Mouse (Mus musculus) liver, embryonic 14.5 days (tissue): ENCODE data around the gene Pam. TPM values are rescaled to one million over a fixed set of nuclear protein-coding genes. Genes with fewer than 3 reads are reported as not detected.

ENCODE experiments used
- ATAC-seq: fragments of 200-750 bp; cut with Nextera tagmentation; 2 replicates; pipeline ENCODE4 v1.8.0; 2017; ENCODE audit warnings: moderate number of reproducible peaks, mild to moderate bottlenecking, moderate library complexity; ENCODE audit not compliant: insufficient read depth
- DNase-seq, 3 experiments: peaks; one replicate each; pipeline ENCODE4 v3.0.0-alpha.2; 2012 to 2013; ENCODE audit warnings: low read depth in 3 of 3, low spot score in 3 of 3
- H3K27ac ChIP-seq: fragments of 300-500 bp; sonication (generic); 2 replicates; pipeline ENCODE4 v1.5.1; 2014; ENCODE audit warnings: moderate library complexity, mild to moderate bottlenecking, control low read depth, inconsistent platforms
- H3K27me3 ChIP-seq: fragments of 300-500 bp; sonication (generic); 2 replicates; pipeline ENCODE4 v1.6.1; 2014; ENCODE audit warnings: mild to moderate bottlenecking, low read length, moderate library complexity; ENCODE audit not compliant: control insufficient read depth, insufficient read depth
- H3K36me3 ChIP-seq: fragments of 300-500 bp; sonication (generic); replicated peaks from 2 replicates; pipeline ENCODE4 v1.6.1; 2014; ENCODE audit warnings: low read depth; ENCODE audit not compliant: control insufficient read depth, insufficient read depth
- H3K4me1 ChIP-seq, 2 experiments: fragments of 200-500 bp in 1 of 2; fragments of 300-500 bp in 1 of 2; sonication (generic) in 1 of 2; replicated peaks; 2 replicates each; pipeline ENCODE4 v1.6.1; 2012 to 2014; ENCODE audit warnings: antibody characterized with exemption in 1 of 2, inconsistent platforms in 1 of 2, low read length in 1 of 2; ENCODE audit not compliant: control insufficient read depth in 2 of 2, insufficient read depth in 2 of 2
- H3K4me2 ChIP-seq: fragments of 300-500 bp; sonication (generic); 2 replicates; pipeline ENCODE4 v1.6.1; 2014; ENCODE audit warnings: low read depth, mild to moderate bottlenecking, control low read depth, moderate library complexity
- H3K4me3 ChIP-seq, 2 experiments: fragments of 200-500 bp in 1 of 2; fragments of 300-500 bp in 1 of 2; sonication (generic) in 1 of 2; 2 replicates each; pipeline ENCODE4 v1.5.1; 2012 to 2014; ENCODE audit warnings: low read depth in 2 of 2, low read length in 2 of 2, mild to moderate bottlenecking in 2 of 2, control low read depth in 1 of 2, inconsistent platforms in 1 of 2, moderate library complexity in 1 of 2; ENCODE audit not compliant: insufficient read depth in 1 of 2
- H3K9ac ChIP-seq: fragments of 300-500 bp; sonication (generic); replicated peaks from 2 replicates; pipeline ENCODE4 v1.6.1; 2014; ENCODE audit warnings: mild to moderate bottlenecking, control low read depth, moderate library complexity
- H3K9me3 ChIP-seq: fragments of 300-500 bp; sonication (generic); 2 replicates; pipeline ENCODE4 v1.6.1; 2016; ENCODE audit warnings: low read length, mixed read lengths; ENCODE audit not compliant: control insufficient read depth
- CTCF ChIP-seq: IDR thresholded peaks from 2 replicates; pipeline ENCODE4 v1.5.1; 2016; ENCODE audit warnings: antibody characterized with exemption, low read depth, control low read depth
- EP300 ChIP-seq: IDR thresholded peaks from 2 replicates; pipeline ENCODE4 v1.6.1; 2016; ENCODE audit warnings: antibody characterized with exemption, low read depth
- WGBS: fragments of 180-500 bp; shearing (Covaris S2); extraction: QIAGEN DNeasy Blood & Tissue Kit; methylation state at CpG from one replicate; pipeline ENCODE4 v1.1.7; 2014; ENCODE audit not compliant: insufficient replicate concordance; 5-methylcytosine and 5-hydroxymethylcytosine counted together
- polyA plus RNA-seq, 2 experiments: library from polyadenylated mRNA; depleted of rRNA in 1 of 2; stranded (reverse) in 1 of 2; unstranded in 1 of 2; fragments of >200 nt; fragmentation: Nextera tagmentation in 1 of 2; extraction: Ambion mirVana in 1 of 2; gene quantifications; 2 replicates each; pipeline versions ENCODE4 v1.2.1 to v1.2.3; 2012 to 2014

The Pam gene
- 2.9 and 5.1 TPM in 2 replicates for polyA plus RNA-seq (2012; rRNA removed)
- 7.6 TPM in 2 replicates for polyA plus RNA-seq (2014; fragmentation: Nextera tagmentation; extraction: Ambion mirVana)

DNA sequence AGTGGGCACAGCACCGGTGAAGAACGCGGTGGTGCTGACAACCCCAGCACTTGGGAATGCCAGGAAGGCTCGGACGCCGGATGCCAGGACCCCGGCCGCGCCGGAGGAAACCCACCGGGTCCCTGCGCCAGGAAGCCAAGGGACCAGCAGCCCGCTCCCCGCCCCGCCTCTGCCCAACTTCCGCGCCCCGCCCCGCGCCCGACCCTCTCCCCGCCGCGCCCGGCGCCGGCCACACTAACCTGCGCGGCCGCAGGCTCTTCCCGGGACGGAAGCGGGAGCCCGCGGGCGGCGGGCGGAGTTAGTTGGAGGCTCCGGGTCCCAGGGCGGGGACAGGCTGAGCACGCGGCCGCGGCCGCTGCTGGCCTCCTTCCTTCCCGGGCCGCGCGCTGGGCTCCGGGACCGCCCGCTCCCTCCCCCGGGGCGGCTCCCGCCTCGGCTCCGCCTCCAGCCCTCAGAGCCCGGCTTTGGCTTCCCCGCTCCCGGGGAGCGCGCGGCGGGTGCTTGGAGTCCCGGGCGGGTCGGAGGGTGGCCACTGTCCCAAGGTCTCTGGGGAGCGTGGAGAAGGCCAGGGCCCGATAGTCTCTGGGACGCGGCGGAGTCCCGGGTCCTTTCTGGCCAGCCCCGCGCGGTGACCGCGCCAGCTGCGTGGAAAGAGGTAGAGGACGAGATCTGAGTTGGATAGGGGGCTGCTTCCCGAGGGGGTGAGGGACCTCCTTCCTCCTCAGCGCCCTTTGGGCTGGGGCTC is at the start of gene Pam:
TSS of gene Pam (minus strand) at position 401 of the 745 bp plus-strand sequence.
- under 1% methylated on average over 67 of the region's 82 CpGs for WGBS
- Histone ChIP-seq H3K27ac (no peak within 1 kb of the TSS), H3K36me3 (no peaks in the 10 kb centered on the region)

DNA sequence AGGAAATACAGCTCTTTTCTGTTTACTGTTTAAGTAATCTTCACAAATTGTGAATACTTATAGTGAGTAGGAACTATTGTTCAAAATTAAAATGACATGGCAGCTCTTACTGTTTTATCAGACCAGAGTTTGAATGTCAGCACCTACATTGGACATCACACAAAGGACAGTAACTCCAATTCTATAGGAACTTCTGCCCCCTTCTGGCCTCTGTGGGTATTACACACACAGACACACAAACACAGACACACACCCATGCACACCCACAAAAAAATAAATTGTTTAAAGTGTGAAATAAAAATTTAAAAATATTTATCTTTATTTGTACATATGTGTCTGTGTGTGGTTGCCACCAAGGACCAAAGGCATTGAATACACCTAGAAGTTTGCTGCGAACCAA is 49.4 kb upstream of the Pam start:
- WGBS: 63% methylated on average over 1 of the region's 1 CpGs
- H3K36me3 ChIP-seq: no peaks in the 10 kb centered on the region

More for the DNA sequence above, at the start of gene Pam:
- peak; percentile 95 for ATAC-seq
- Histone ChIP-seq H3K4me1 (peaks cover 0 to 3% of the 10 kb centered on the region in 2 experiments; a peak in 1 of 4 replicates), H3K27me3 (no peaks in the 10 kb centered on the region; the same call in 1 of the 2 replicates), H3K9me3 (no peaks in the 10 kb centered on the region), H3K4me2 (peak within 1 kb of the TSS; percentile 82), H3K9ac (peak within 1 kb of the TSS; percentile 56), H3K4me3 (peak within 1 kb of the TSS; percentile 69 to 78)
- TF ChIP-seq EP300 (no peak), CTCF (no peak)
- DNase-seq: peak; percentile 41 to 52 (median 43)

DNA sequence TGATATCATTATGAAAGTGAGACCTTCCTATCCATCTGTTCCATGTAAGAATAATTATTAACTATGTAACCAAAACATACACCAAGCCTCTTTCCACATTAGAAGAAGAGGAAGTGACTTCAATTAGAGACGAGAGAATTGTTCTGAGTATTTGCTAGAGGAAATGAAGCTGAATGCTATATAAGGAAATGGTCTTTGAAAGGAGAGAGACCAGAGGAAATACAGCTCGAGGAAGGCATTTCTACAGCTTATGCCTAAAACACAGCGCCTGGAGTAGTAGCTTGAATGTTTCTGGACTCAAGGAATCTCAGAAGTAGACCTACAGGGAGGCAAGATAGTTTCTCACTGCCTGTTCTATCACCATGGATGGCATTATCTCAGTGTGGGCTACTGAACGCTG is 35.8 kb upstream of the Pam start:
- no peak for ATAC-seq
- Histone ChIP-seq H3K4me1 (peaks cover 0 to 3% of the 10 kb centered on the region in 2 experiments; a peak in 2 of 4 replicates), H3K27ac (no peak overlapping the region), H3K27me3 (no peaks in the 10 kb centered on the region), H3K9ac (no peak overlapping the region), H3K4me3 (no peak overlapping the region), H3K4me2 (no peak overlapping the region), H3K9me3 (no peaks in the 10 kb centered on the region), H3K36me3 (no peaks in the 10 kb centered on the region)
- 11% methylated on average over 4 of the region's 4 CpGs for WGBS
- DNase-seq: no peak
- TF ChIP-seq EP300 (no peak), CTCF (no peak)

More for the DNA sequence above, 49.4 kb upstream of the Pam start:
- no peaks in the 10 kb centered on the region for H3K9me3 ChIP-seq
- H3K9ac ChIP-seq: no peak overlapping the region
- H3K4me3 ChIP-seq: no peak overlapping the region
- ATAC-seq (no peak), DNase-seq (no peak)
- H3K27me3 ChIP-seq: no peaks in the 10 kb centered on the region
- H3K27ac ChIP-seq: no peak overlapping the region
- TF ChIP-seq CTCF (peak; percentile 37; the same call in 1 of the 2 replicates), EP300 (no peak)
- no peaks in the 10 kb centered on the region for H3K4me1 ChIP-seq
- H3K4me2 ChIP-seq: no peak overlapping the region

DNA sequence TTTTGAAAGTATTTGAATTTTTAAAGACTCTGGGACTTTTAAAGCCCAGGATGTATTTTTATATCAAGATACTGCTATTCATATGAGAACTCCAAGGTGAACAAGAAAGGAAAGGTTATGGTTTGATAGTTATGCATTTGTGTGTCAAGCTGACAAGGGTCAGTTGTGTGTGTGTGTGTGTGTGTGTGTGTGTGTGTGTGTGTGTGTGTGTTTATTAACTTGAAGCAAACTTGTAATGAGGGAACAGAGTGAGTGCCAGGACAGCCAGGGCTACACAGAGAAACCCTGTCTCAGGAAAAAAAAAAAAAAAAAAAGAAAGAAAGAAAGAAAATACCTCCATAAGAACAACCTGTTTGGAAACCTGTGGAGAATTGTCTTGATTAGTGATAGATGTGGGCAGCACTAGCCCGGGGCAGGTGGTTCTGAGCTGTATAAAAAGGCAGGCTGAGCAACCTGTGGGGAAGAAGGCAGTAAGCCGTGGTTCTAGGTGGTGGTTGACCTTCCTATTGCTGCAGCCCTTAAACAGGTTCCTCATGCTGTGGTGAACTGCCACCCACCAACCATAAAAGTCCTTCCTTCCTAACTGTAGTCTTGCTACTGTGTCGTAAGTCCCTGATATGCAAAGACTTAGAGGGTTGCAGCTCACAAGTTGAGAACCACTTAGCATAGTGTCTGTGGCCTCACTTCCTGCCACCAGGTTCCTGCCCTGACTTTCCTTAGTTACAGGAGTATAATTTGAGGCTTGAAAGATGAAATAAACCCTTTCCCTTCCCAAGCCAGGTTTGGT is 34.3 kb upstream of the Pam start:
- no peak overlapping the region for H3K4me3 ChIP-seq
- no peaks in the 10 kb centered on the region for H3K9me3 ChIP-seq
- peak in 1 of 3 experiments; percentile 3 for DNase-seq
- no peak overlapping the region for H3K9ac ChIP-seq
- TF ChIP-seq EP300: no peak
- no peak for TF ChIP-seq CTCF
- H3K4me2 ChIP-seq: no peak overlapping the region
- H3K27ac ChIP-seq: no peak overlapping the region
- ATAC-seq: 0 out of 2 replicates have a peak, but pooled peaks have one; percentile 16
- no peaks in the 10 kb centered on the region for H3K27me3 ChIP-seq
- H3K36me3 ChIP-seq: no peaks in the 10 kb centered on the region
- 45% methylated on average over 3 of the region's 3 CpGs for WGBS
- peaks cover 0 to 5% of the 10 kb centered on the region in 2 experiments; a peak in 2 of 4 replicates for H3K4me1 ChIP-seq

DNA sequence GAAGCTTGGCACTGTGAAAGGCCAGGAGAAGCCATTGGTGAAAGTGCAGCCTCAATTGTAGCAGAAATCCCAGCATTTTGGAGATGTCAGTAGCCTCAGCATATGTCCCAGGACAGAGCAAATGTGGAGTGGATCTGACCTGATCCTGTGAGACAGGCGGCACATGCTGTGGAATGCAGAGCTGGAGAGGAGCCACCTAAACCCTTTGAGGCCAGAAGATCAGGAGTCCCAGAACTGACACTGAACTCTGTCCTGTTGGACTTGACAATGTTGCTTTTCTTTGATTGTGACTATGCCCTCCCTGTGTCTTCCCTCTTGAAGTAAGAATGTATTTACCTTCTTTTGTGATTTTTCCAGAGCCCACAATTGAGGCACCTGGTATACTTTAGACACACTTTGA is 33.7 kb upstream of the Pam start:
- Histone ChIP-seq H3K27me3 (no peaks in the 10 kb centered on the region), H3K9ac (no peak overlapping the region), H3K4me3 (no peak overlapping the region), H3K4me2 (no peak overlapping the region), H3K9me3 (no peaks in the 10 kb centered on the region), H3K4me1 (peaks cover 0 to 5% of the 10 kb centered on the region in 2 experiments; a peak in 2 of 4 replicates), H3K27ac (no peak overlapping the region), H3K36me3 (no peaks in the 10 kb centered on the region)
- 63% methylated on average over 1 of the region's 1 CpGs for WGBS
- no peak for DNase-seq
- ATAC-seq: no peak
- TF ChIP-seq CTCF (no peak), EP300 (no peak)
